Mouse (Mus musculus) neural tube, embryonic 14.5 days (tissue): ENCODE measurements at regions not wholly inside any gene's neighbourhood (a gene's known extent, or its start where the extent isn't known, plus 50 kb on each side); places are given as distances from the start of the nearest gene placed in this dataset.

Experiments
- ATAC-seq: fragments of 200-750 bp; cut with Nextera tagmentation; 2 replicates; pipeline ENCODE4 v1.8.0; 2017; ENCODE audit warnings: low read depth, mild to moderate bottlenecking, moderate TSS enrichment, moderate library complexity
- H3K27ac ChIP-seq: fragments of 300-500 bp; sonication (generic); 2 replicates; pipeline ENCODE4 v1.5.1; 2014; ENCODE audit warnings: low read depth, mild to moderate bottlenecking, control low read depth, low read length, moderate library complexity, mixed read lengths
- H3K27me3 ChIP-seq: fragments of 300-500 bp; sonication (generic); 2 replicates; pipeline ENCODE4 v1.6.1; 2014; ENCODE audit warnings: low read length; ENCODE audit not compliant: control insufficient read depth, insufficient read depth
- H3K36me3 ChIP-seq: fragments of 300-500 bp; sonication (generic); 2 replicates; pipeline ENCODE4 v1.6.1; 2014; ENCODE audit warnings: low read length, mixed read lengths; ENCODE audit not compliant: control insufficient read depth, insufficient read depth
- H3K4me1 ChIP-seq: fragments of 300-500 bp; sonication (generic); 2 replicates; pipeline ENCODE4 v1.6.1; 2014; ENCODE audit warnings: low read length; ENCODE audit not compliant: control insufficient read depth, insufficient read depth
- H3K4me2 ChIP-seq: fragments of 300-500 bp; sonication (generic); 2 replicates; pipeline ENCODE4 v1.6.1; 2014; ENCODE audit warnings: mild to moderate bottlenecking, low read depth, low read length, control low read depth
- H3K4me3 ChIP-seq: fragments of 300-500 bp; sonication (generic); 2 replicates; pipeline ENCODE4 v1.5.1; 2014; ENCODE audit warnings: low read depth, low read length, control low read depth, mixed read lengths
- H3K9ac ChIP-seq: fragments of 300-500 bp; sonication (generic); replicated peaks from 2 replicates; pipeline ENCODE4 v1.6.1; 2014; ENCODE audit warnings: low read depth, mild to moderate bottlenecking, control low read depth, low read length, mixed read lengths
- H3K9me3 ChIP-seq: fragments of 300-500 bp; sonication (generic); 2 replicates; pipeline ENCODE4 v1.6.1; 2016; ENCODE audit warnings: low read length; ENCODE audit not compliant: control insufficient read depth
- WGBS: fragments of 180-500 bp; shearing (Covaris S2); extraction: QIAGEN DNeasy Blood & Tissue Kit; methylation state at CpG from one replicate; pipeline ENCODE4 v1.1.7; 2014; 5-methylcytosine and 5-hydroxymethylcytosine counted together

DNA sequence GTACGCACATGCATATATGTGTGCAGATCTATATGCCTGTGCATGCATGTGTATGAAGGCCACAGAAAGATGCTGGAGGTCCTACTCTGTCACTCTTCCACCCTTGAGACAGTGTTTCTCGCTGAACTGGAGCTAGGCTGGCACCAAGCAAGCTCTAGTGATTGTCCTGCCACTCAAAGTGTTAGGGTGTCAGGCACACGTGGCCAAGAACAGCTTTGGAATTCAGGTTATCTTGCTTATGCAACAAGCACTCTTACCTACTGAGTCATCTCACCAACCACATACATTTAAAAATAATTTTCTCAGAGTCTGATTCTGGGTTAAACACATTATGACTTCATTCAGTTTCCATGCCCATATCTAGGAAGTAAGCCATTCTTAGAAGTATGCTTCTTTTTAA lies 131.2 kb downstream of the Dact1 start:
- H3K9ac ChIP-seq, result no peak overlapping the region
- H3K4me2 ChIP-seq, result no peak overlapping the region
- no peak overlapping the region for H3K27ac ChIP-seq
- H3K27me3 ChIP-seq, result no peaks in the 10 kb centered on the region
- 94% methylated on average over 3 of the region's 3 CpGs for WGBS
- no peak for ATAC-seq
- H3K36me3 ChIP-seq, result no peaks in the 10 kb centered on the region
- no peak overlapping the region for H3K4me3 ChIP-seq
- H3K4me1 ChIP-seq, result no peaks in the 10 kb centered on the region
- H3K9me3 ChIP-seq, result no peaks in the 10 kb centered on the region

DNA sequence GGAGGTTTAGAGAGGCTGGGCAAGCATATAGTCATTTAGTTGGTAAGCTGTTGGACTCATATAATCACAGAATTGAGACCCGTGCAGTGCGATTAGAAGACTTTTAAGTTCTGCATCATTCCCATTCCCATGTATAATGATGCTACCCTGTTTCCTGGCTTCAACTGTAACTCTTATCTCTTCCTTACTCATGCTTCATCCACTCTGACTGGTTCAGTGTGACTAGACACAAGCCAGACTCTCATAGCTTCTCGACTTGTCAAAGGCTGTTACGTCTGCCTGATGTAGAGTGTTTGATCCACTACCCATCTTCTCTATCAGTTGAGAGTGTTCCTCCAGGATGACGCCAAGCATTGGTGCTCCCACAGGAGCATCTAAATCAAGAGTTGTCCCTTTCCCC lies 131.6 kb downstream of the Dact1 start:
- H3K4me3 ChIP-seq, result no peak overlapping the region
- H3K27me3 ChIP-seq, result no peaks in the 10 kb centered on the region
- no peak overlapping the region for H3K9ac ChIP-seq
- WGBS, result 95% methylated on average over 5 of the region's 5 CpGs
- H3K36me3 ChIP-seq, result no peaks in the 10 kb centered on the region
- no peak overlapping the region for H3K4me2 ChIP-seq
- H3K9me3 ChIP-seq, result no peaks in the 10 kb centered on the region
- no peaks in the 10 kb centered on the region for H3K4me1 ChIP-seq
- no peak overlapping the region for H3K27ac ChIP-seq
- ATAC-seq, result no peak

DNA sequence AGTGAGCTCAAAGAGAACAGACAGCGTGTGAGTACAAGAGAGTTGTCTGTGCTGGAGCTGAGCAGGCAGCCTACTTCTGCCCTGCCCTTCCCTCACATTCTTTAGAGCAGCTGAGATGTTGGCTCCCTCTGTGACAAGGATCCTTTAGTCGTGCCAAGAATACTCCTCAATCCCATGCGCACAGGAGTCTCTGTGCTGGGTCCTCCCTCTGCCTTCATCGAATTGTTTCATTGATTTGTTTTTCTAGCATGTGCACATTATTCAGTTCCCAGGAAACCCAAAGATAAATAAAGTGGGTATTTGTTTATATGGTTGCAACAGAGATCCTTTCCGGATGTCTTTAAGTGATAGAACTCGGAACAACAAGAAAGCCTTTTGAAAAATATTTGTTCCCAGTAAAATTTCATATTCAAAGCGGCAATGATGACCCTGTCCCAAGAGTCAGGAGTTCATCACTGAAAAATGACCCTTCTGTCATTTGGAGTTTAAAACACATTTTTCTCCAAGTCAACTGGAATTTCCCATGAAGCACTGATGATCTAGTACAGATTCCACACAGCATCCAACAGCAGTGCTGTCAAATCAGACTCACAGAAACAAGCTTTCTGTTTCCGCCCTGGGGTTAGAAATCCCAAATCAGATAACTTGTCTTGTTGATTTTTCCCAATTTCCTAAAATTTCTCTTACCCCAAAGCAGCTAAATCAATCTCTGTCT lies 136.7 kb downstream of the Dact1 start:
- Histone ChIP-seq H3K4me3 (no peak overlapping the region), H3K4me1 (no peaks in the 10 kb centered on the region), H3K9me3 (no peaks in the 10 kb centered on the region), H3K36me3 (no peaks in the 10 kb centered on the region), H3K4me2 (no peak overlapping the region), H3K27me3 (no peaks in the 10 kb centered on the region), H3K27ac (no peak overlapping the region), H3K9ac (no peak overlapping the region)
- ATAC-seq, result no peak
- 78% methylated on average over 8 of the region's 8 CpGs for WGBS

DNA sequence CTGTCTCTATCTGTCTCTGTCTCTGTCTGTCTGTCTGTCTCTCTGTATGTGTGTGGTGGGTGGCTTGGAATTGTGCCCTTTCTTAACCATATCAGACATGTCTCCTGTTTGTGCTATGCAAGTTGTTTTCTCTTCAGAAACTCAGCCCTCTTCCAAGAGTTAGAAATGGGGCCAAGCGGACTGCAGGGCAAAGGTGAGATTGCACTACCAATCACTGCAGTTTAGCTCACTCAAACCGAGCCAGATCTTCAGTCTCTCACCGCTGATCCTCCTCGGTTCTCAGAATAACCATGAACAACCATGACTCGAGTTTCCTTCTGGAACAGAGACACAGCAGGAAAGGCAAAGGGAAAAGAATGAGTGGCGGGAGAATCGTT lies 137.2 kb downstream of the Dact1 start:
- H3K9me3 ChIP-seq, result no peaks in the 10 kb centered on the region
- ATAC-seq, result no peak
- WGBS, result 28% methylated on average over 7 of the region's 7 CpGs
- no peaks in the 10 kb centered on the region for H3K36me3 ChIP-seq
- no peak overlapping the region for H3K4me3 ChIP-seq
- no peak overlapping the region for H3K27ac ChIP-seq
- H3K9ac ChIP-seq, result no peak overlapping the region
- no peaks in the 10 kb centered on the region for H3K4me1 ChIP-seq
- H3K27me3 ChIP-seq, result no peaks in the 10 kb centered on the region
- no peak overlapping the region for H3K4me2 ChIP-seq

DNA sequence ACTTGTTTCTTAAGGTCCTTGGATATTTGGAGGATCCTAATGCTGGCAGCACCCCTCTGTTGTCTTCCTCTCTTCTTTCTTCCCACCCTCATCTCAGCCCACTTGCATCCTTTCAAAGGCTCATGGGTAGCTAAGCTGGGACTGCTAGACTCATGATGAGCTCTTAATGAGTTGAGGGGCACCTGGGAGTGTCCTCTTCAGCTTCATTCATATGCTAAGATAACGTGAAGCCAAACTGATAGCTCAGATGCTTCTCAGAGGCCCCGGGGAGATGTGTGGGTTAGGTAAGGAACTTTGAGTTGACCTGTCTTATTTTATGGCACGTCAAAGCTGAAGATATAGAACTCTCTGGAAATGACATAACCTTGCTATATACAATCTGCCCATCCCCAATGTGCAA lies 139.3 kb downstream of the Dact1 start:
- no peak overlapping the region for H3K27ac ChIP-seq
- ATAC-seq, result no peak
- no peaks in the 10 kb centered on the region for H3K4me1 ChIP-seq
- H3K9me3 ChIP-seq, result no peaks in the 10 kb centered on the region
- no peak overlapping the region for H3K4me2 ChIP-seq
- H3K4me3 ChIP-seq, result no peak overlapping the region
- no peak overlapping the region for H3K9ac ChIP-seq
- 71% methylated on average over 3 of the region's 3 CpGs for WGBS
- H3K27me3 ChIP-seq, result no peaks in the 10 kb centered on the region
- H3K36me3 ChIP-seq, result no peaks in the 10 kb centered on the region

DNA sequence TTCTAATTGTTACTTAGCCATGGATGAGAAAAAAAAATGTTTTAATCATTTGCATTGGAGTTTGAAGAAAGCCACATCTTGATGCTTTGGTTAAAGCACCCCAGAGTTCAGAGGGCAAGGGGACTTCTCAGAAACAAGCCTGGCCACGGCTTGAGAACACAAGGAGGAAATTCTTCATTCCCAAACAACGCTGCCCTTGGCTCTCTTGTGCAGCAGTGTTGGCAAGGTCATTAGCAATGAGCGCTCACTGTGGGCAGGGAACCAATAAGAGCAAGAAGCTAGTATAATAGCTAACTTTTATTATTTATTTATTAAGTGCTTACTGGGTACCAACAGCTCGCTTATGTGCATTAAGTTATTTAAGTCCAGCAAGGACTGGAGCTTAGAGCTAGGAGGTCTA lies 140.4 kb downstream of the Dact1 start:
- WGBS, result 74% methylated on average over 4 of the region's 4 CpGs
- no peak overlapping the region for H3K4me3 ChIP-seq
- ATAC-seq, result no peak

DNA sequence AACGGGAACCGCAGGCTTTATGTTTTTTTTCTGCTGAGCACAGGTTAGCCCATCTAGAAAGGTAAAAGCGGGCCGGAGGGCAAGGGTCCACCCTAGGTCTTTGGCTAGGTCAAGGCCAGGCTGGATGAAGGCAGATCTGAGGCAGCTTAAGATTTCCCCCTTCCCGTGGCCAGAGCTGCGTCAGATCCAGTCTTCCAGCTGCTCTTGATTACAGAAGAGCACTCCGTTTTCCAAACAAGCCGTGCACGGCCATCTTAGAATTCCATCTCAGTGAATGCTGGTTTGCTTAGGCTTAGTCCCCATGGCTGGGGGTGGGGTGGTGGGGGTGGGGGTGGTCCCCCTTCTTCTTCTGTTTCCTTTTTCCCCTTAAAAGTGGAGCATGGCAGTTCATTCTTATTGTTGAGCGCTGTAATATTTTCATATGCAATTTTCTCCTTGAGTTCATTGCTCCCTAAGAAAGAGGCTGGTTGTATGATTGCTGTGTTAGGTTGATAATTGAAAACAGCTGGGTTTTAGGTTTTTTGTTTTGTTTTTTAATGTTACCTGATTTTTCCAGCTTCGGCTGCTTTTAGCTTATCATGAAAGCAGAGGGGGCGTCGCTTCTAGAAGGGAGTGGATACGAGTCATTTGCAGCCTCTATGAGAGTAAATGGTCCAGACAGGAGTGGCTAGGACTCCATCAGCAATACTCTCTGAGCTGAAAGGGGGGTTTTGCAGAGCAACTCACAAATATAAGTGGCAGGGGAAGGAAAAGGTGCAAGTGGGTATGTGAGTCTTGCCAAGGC lies 141.2 kb downstream of the Dact1 start:
- no peak overlapping the region for H3K9ac ChIP-seq
- no peak for ATAC-seq
- H3K27ac ChIP-seq, result no peak overlapping the region
- H3K4me3 ChIP-seq, result no peak overlapping the region
- no peaks in the 10 kb centered on the region for H3K9me3 ChIP-seq
- no peaks in the 10 kb centered on the region for H3K27me3 ChIP-seq
- H3K36me3 ChIP-seq, result no peaks in the 10 kb centered on the region
- WGBS, result 83% methylated on average over 14 of the region's 14 CpGs
- no peak overlapping the region for H3K4me2 ChIP-seq
- H3K4me1 ChIP-seq, result no peaks in the 10 kb centered on the region

More for the DNA sequence above, 140.4 kb downstream of the Dact1 start:
- Histone ChIP-seq H3K9ac (no peak overlapping the region), H3K9me3 (no peaks in the 10 kb centered on the region), H3K27me3 (no peaks in the 10 kb centered on the region), H3K4me2 (no peak overlapping the region), H3K4me1 (no peaks in the 10 kb centered on the region), H3K27ac (no peak overlapping the region), H3K36me3 (no peaks in the 10 kb centered on the region)

DNA sequence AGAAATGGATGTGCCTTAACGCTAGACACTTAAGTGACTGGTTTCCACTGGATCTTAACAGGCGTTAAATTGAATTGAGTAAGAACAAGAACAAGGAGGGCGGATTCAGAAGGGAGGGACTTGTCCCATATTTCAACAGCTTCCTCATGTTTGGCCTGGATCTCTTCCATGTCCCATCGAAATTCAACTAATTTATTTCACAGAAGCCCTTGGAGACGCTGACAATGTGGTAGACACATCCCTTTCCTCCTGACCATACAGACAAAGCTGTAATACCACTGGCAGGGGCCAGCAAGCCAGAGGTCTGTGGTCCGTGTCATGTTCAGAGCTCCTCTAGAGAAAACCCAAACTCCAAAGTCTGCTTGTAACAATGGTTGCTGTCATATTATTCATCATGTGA lies 147.2 kb downstream of the Dact1 start:
- no peak overlapping the region for H3K4me3 ChIP-seq
- WGBS, result 69% methylated on average over 6 of the region's 6 CpGs
- no peak overlapping the region for H3K4me2 ChIP-seq
- H3K27ac ChIP-seq, result no peak overlapping the region
- no peak overlapping the region for H3K9ac ChIP-seq
- no peaks in the 10 kb centered on the region for H3K9me3 ChIP-seq
- no peaks in the 10 kb centered on the region for H3K36me3 ChIP-seq
- H3K4me1 ChIP-seq, result peaks cover 6% of the 10 kb centered on the region; the same call in 1 of the 2 replicates
- H3K27me3 ChIP-seq, result no peaks in the 10 kb centered on the region
- ATAC-seq, result no peak

DNA sequence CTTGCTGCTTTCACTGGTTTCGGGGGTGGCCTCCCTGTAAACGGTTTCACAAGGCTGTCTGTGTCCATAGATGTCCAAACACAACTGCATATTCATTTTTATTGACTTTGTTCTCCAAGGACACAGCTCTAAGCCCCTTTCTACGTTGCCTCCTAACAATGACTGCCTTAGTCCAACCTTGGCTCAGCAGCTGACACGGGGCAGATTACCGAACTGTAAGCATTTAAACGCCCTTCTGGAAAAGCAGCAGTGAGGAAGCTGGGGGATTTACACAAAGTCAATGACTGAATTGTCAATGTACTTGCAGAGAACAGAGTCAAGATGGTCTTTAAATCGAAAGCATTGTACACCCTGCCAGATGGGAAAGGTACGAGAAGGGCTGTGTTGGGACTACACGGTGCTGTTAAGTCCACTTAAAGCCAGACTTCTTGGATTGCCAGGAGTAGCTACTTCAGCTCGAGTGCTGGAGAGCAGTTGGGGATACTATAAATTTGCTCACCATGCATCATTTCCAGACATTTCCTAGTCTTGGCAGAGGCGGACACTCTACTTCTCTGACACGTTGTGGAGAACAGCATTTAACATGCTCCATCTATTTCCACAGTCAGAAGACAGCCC lies 149.0 kb downstream of the Dact1 start:
- no peak for ATAC-seq
- 55% methylated on average over 12 of the region's 12 CpGs for WGBS
- no peaks in the 10 kb centered on the region for H3K27me3 ChIP-seq
- no peak overlapping the region for H3K4me3 ChIP-seq
- H3K9me3 ChIP-seq, result no peaks in the 10 kb centered on the region
- H3K9ac ChIP-seq, result no peak overlapping the region
- no peaks in the 10 kb centered on the region for H3K36me3 ChIP-seq
- H3K4me2 ChIP-seq, result no peak overlapping the region
- H3K4me1 ChIP-seq, result peaks cover 6% of the 10 kb centered on the region; the same call in 1 of the 2 replicates
- H3K27ac ChIP-seq, result no peak overlapping the region
